Mouse (Mus musculus) adrenal gland, adult 8-10 months (tissue): ENCODE measurements around the gene Krtap27-1. TPM values are rescaled to one million over a fixed set of nuclear protein-coding genes. Genes with fewer than 3 reads are reported as not detected.

Experiments
- DNase-seq: peaks from one replicate; pipeline ENCODE4 v3.0.0; 2022
- total RNA-seq, 4 experiments: library from RNA; stranded (reverse); gene quantifications; 2 replicates each; pipeline ENCODE4 v1.2.4; 2022

Gene Krtap27-1
- total RNA-seq = not detected

GRCm38 (mm10) chr16:88671571-88671970, at the start of gene Krtap27-1:
Gene Krtap27-1, minus strand, starts transcription at chr16:88671671.
- no peak for DNase-seq

- DNase-seq = no peak
These were observed 48.6 kb upstream of the Krtap27-1 start for GRCm38 (mm10) chr16:88720031-88720430.

- DNase-seq = no peak
These were observed 45.1 kb upstream of the Krtap27-1 start for GRCm38 (mm10) chr16:88716549-88716948.

GRCm38 (mm10) chr16:88711245-88711644, 39.8 kb upstream of the Krtap27-1 start:
- DNase-seq = no peak

- DNase-seq = no peak
These were observed 39.3 kb upstream of the Krtap27-1 start for GRCm38 (mm10) chr16:88710757-88711156.

GRCm38 (mm10) chr16:88707496-88708012, 36.1 kb upstream of the Krtap27-1 start, which contains the start of gene 2310061N02Rik:
Gene 2310061N02Rik, minus strand, starts transcription at chr16:88707962.
- DNase-seq = no peak

- DNase-seq = no peak
These were observed 29.8 kb upstream of the Krtap27-1 start for GRCm38 (mm10) chr16:88701072-88701864.

DNA sequence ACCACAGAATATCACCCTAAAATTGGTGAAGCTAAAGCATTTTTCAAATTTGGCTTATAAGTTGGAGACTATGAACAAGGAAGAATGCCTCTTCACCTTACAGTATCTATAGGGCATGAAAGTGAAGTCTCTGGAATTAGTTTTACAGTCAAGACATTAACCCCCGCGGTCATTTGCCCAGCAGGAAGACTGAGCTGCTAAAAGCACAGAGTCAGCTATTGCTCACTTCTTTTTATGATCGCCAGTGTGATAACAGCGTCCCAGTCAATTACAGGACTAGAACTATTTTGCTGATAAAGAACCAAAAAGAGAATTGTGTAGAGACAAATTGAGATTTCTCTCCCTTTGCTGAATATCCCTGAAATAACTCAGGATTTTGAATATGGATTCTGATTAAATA, 24.8 kb upstream of the Krtap27-1 start:
- no peak for DNase-seq

DNA sequence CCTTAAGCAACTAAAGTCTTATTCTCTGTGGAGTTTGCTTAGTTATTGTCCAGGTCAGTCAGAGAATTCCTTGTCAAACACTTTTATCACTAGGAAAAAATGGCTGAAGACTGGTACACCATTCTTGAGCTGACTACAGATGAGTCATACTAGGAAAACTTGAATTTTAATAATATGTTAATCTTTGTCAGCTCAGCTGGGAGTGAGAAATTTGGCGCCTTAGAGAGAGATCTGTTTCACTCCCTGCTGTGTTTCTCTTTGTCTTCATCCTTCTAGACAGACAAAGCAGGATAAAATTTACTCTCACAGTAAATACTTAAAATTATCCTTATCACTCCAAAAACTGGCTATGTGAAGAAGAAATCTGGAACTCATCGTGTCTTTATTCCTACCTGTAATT, 9.8 kb upstream of the Krtap27-1 start:
- no peak for DNase-seq

- no peak for DNase-seq
These were observed 7.6 kb upstream of the Krtap27-1 start for GRCm38 (mm10) chr16:88679099-88679498.

- no peak for DNase-seq
These were observed 14.0 kb downstream of the Krtap27-1 start for GRCm38 (mm10) chr16:88657426-88657825.

DNA sequence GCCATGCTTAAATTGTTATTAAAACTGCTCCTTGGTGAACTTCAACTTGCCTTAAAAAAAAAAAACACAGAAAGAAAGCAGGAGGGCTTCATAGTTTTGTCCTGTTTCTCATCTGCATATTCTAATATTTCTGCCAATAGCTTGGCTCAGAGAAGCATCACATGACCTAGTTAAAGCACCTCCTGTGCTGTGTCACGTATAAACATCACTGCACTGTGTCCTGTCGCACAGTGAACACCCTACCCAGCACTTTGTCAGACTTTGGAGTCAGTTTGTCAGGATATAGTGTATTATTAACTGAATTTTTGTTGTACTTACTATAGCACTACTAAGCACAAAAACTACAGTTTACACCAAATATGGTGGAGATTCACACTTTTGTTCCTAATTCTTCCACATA, 19.5 kb downstream of the Krtap27-1 start:
- DNase-seq = no peak

DNA sequence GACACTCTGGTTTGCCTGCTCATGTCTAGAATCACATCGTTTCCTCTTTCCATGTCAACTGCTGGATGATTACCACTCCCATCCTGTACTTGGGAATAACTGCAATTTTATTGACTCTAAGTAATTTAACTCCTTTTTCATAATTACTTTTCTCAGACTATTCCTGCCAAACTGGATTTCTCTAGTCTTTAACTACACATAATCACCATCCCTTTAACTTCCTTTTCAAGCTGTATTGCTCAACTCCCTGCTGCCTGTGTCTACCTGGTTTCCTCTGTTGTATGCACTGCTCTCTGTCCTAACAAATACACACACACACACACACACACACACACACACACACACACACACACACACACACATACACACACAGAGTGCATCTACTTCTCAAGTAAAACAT, 20.4 kb downstream of the Krtap27-1 start:
- no peak for DNase-seq

DNA sequence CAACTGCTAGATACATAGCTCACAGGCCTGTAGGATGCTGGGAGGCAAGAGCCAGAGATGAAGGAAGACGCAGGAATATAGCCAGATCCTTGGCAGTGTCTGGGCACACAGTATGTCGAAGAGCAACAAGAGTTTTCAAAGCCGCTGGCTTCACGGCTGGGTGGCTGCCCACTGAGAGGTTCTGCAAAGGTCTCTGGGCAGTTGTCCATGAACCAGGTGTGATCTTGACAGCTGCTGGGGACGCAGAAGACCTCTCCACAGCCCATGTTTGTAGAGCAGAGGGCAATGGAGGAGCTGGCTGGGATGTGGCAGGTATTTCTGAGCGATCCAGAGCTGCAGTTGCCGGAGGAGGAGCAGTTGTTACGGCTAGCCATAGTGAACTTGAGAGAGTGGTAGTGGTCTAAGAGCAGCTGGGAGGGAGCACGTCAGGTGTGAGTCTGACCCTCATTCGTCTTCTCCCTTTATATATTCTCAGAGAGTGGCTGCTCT, 24.1 kb downstream of the Krtap27-1 start, which contains the start of gene Krtap26-1:
Krtap26-1 (minus strand) TSS at position 439 of the 489 bp plus-strand sequence.
- no peak for DNase-seq

GRCm38 (mm10) chr16:88646366-88647111, 24.9 kb downstream of the Krtap27-1 start:
- DNase-seq = no peak

- DNase-seq = no peak
These were observed 31.4 kb downstream of the Krtap27-1 start for GRCm38 (mm10) chr16:88640053-88640452.

DNA sequence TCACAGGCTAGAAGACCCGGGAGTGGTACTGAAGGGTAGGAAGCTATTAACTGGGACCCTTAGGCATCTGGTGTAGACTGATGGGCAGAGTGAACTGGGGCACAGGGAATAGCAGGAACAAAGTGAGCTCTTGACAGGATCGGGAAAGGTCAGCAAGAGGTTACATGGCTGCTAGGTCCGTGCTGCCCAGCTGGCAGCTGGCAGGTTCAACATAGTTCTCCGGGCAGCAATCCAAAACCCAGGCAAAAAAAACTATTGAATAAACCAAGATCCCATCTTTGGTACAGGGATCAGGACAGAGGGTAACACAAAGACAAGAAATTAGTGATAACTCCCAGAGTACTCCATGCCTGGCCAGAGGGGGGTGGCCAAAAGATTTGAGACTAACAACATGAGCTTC, 36.3 kb downstream of the Krtap27-1 start:
- DNase-seq = no peak

DNA sequence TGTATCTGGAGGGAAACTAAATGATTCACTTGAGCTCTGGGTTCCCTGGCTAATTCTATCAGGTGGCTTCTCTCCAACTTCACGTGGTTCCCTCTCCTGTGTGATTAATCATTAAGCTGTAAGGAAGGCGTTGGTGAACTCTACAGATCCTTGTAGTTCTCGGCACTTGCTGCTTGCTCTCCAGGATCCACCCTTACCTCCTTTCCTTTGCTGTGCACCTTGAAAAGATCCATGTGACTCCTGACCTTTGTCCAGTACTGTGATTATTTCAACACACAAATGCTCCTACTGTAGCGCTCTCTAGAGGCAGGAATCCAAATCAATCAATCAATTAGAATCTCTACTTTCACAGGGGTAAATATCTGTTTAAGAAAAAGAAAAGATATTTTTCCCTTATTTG, 40.0 kb downstream of the Krtap27-1 start:
- no peak for DNase-seq

- DNase-seq = no peak
These were observed 43.9 kb downstream of the Krtap27-1 start, which contains the start of gene 2310079G19Rik for GRCm38 (mm10) chr16:88627566-88627965. Gene 2310079G19Rik, minus strand, starts transcription at chr16:88627666.
